Mouse (Mus musculus) myocyte (in vitro differentiated cells): Measurements from ENCODE around the gene Kif4. TPM values are rescaled to one million over a fixed set of nuclear protein-coding genes. Genes with fewer than 3 reads are reported as not detected.

Source experiments
- H3K27me3 ChIP-seq: one replicate; pipeline ENCODE4 v1.6.1; 2011; ENCODE audit not compliant: control insufficient read depth, insufficient read depth, insufficient read length
- H3K36me3 ChIP-seq: one replicate; pipeline ENCODE4 v1.6.1; 2011; ENCODE audit not compliant: control insufficient read depth, insufficient read depth
- H3K4me2 ChIP-seq: one replicate; pipeline ENCODE4 v1.6.1; 2011; ENCODE audit warnings: low read depth, control low read depth
- H3K4me3 ChIP-seq: one replicate; pipeline ENCODE4 v1.5.1; 2011; ENCODE audit warnings: mild to moderate bottlenecking, control low read depth, moderate library complexity
- H3K79me2 ChIP-seq: one replicate; pipeline ENCODE4 v1.6.1; 2011; ENCODE audit not compliant: control insufficient read depth, insufficient read depth
- H3ac ChIP-seq: one replicate; pipeline ENCODE4 v1.6.1; 2011; ENCODE audit not compliant: control insufficient read depth, insufficient read length
- CEBPB ChIP-seq: IDR thresholded peaks from 2 replicates; pipeline ENCODE4 v1.6.1; 2011; ENCODE audit warnings: mild to moderate bottlenecking, moderate library complexity; ENCODE audit not compliant: poor library complexity, insufficient read depth, severe bottlenecking
- E2F4 ChIP-seq: IDR thresholded peaks from one replicate; pipeline ENCODE4 v1.6.1; 2011; ENCODE audit warnings: mild to moderate bottlenecking, control low read depth, moderate library complexity; ENCODE audit not compliant: insufficient read depth
- MAX ChIP-seq: IDR thresholded peaks from one replicate; pipeline ENCODE4 v1.6.1; 2011; ENCODE audit warnings: low read depth, mild to moderate bottlenecking, control low read depth
- MYOD1 ChIP-seq, 3 experiments: IDR thresholded peaks; one replicate each; pipeline ENCODE4 v1.6.1; 2011; ENCODE audit warnings: control low read depth in 2 of 3, low read depth in 2 of 3, mild to moderate bottlenecking in 2 of 3, moderate library complexity in 1 of 3; ENCODE audit not compliant: insufficient read length in 2 of 3, control insufficient read depth in 1 of 3
- MYOG ChIP-seq, 3 experiments: IDR thresholded peaks; one replicate each; pipeline ENCODE4 v1.6.1; 2011; ENCODE audit warnings: control low read depth in 2 of 3, low read depth in 2 of 3, mild to moderate bottlenecking in 2 of 3; ENCODE audit not compliant: insufficient read length in 2 of 3, control insufficient read depth in 1 of 3, insufficient read depth in 1 of 3
- POLR2A ChIP-seq: IDR thresholded peaks from one replicate; pipeline ENCODE4 v1.6.1; 2011; ENCODE audit warnings: low read depth, mild to moderate bottlenecking, control low read depth, moderate library complexity; ENCODE audit not compliant: insufficient read length
- POLR2AphosphoS2 ChIP-seq: IDR thresholded peaks from one replicate; pipeline ENCODE4 v1.6.1; 2011; ENCODE audit warnings: low read depth, control low read depth; ENCODE audit not compliant: insufficient read length
- REST ChIP-seq: IDR thresholded peaks from one replicate; pipeline ENCODE4 v1.6.1; 2011; ENCODE audit warnings: mild to moderate bottlenecking, control low read depth, moderate library complexity; ENCODE audit not compliant: insufficient read depth, insufficient read length
- SRF ChIP-seq: IDR thresholded peaks from one replicate; pipeline ENCODE4 v1.6.1; 2011; ENCODE audit warnings: low read depth; ENCODE audit not compliant: control insufficient read depth, insufficient read length
- TCF12 ChIP-seq: IDR thresholded peaks from one replicate; pipeline ENCODE4 v1.6.1; 2011; ENCODE audit warnings: mild to moderate bottlenecking, control low read depth; ENCODE audit not compliant: poor library complexity, insufficient read depth, severe bottlenecking
- TCF3 ChIP-seq: IDR thresholded peaks from one replicate; pipeline ENCODE4 v1.6.1; 2011; ENCODE audit warnings: low read depth, control low read depth; ENCODE audit not compliant: insufficient read length
- USF1 ChIP-seq: IDR thresholded peaks from one replicate; pipeline ENCODE4 v1.6.1; 2011; ENCODE audit warnings: low read depth, mild to moderate bottlenecking, control low read depth, moderate library complexity
- polyA plus RNA-seq: library from polyadenylated mRNA; unstranded; fragments of >200 nt; fragmentation: generic; extraction: Trizol; gene quantifications from one replicate; pipeline ENCODE4 v1.2.1, GENCODE M21; 2012; ENCODE audit warnings: missing spikeins

Gene Kif4
- polyA plus RNA-seq: 4.5 TPM

GRCm38 (mm10) chrX:100625546-100625801 is at the start of gene Kif4:
Kif4 (plus strand) TSS chrX:100625737.
- Histone ChIP-seq H3K79me2 (peaks cover 43% of the 10 kb centered on the region), H3K4me3 (peak within 1 kb of the TSS; percentile 70), H3K36me3 (no peaks in the 10 kb centered on the region), H3K4me2 (peak within 1 kb of the TSS; percentile 56), H3K27me3 (no peaks in the 10 kb centered on the region), H3ac (peak within 1 kb of the TSS; percentile 70)
- no peak for TF ChIP-seq MAX
- TF ChIP-seq E2F4: no peak
- no peak for TF ChIP-seq CEBPB
- no peak for TF ChIP-seq MYOD1 (IDR thresholded peaks at IDR 0.05; ENCODE audit: control insufficient read depth in 1 of 3, insufficient read length in 2 of 3, low read depth in 2 of 3)
- no peak for TF ChIP-seq MYOG (IDR thresholded peaks at IDR 0.05; ENCODE audit: control insufficient read depth in 1 of 3, insufficient read depth in 1 of 3, insufficient read length in 2 of 3, low read depth in 2 of 3)
- no peak for TF ChIP-seq REST
- no peak for TF ChIP-seq TCF12
- TF ChIP-seq USF1: no peak
- no peak for TF ChIP-seq TCF3
- TF ChIP-seq SRF: no peak
- no peak for TF ChIP-seq POLR2AphosphoS2
- TF ChIP-seq POLR2A: no peak

GRCm38 (mm10) chrX:100594791-100595190 is 30.7 kb upstream of the Kif4 start, which contains the start of gene P2ry4:
P2ry4 (minus strand) TSS chrX:100594869.
- no peak within 1 kb of the TSS for H3K4me2 ChIP-seq
- H3K27me3 ChIP-seq: no peaks in the 10 kb centered on the region
- H3K79me2 ChIP-seq: no peaks in the 10 kb centered on the region
- TF ChIP-seq MYOD1 (IDR thresholded peaks at IDR 0.05; ENCODE audit: control insufficient read depth in 1 of 3, insufficient read length in 2 of 3, low read depth in 2 of 3) (no peak), TCF12 (no peak), MYOG (IDR thresholded peaks at IDR 0.05; ENCODE audit: control insufficient read depth in 1 of 3, insufficient read depth in 1 of 3, insufficient read length in 2 of 3, low read depth in 2 of 3) (no peak), POLR2A (no peak), CEBPB (no peak), MAX (no peak), USF1 (no peak), POLR2AphosphoS2 (no peak), SRF (no peak), E2F4 (no peak), REST (no peak), TCF3 (no peak)
- no peak within 1 kb of the TSS for H3K4me3 ChIP-seq
- H3K36me3 ChIP-seq: no peaks in the 10 kb centered on the region
- H3ac ChIP-seq: no peak within 1 kb of the TSS

GRCm38 (mm10) chrX:100597439-100597838 is 28.1 kb upstream of the Kif4 start:
- no peak for TF ChIP-seq MAX
- TF ChIP-seq SRF: no peak
- TF ChIP-seq REST: no peak
- no peak for TF ChIP-seq POLR2A
- Histone ChIP-seq H3K79me2 (no peaks in the 10 kb centered on the region), H3K36me3 (no peaks in the 10 kb centered on the region), H3ac (no peak overlapping the region), H3K4me2 (no peak overlapping the region), H3K4me3 (no peak overlapping the region), H3K27me3 (no peaks in the 10 kb centered on the region)

- Histone ChIP-seq H3K27me3 (no peaks in the 10 kb centered on the region), H3K4me3 (no peak overlapping the region), H3K79me2 (no peaks in the 10 kb centered on the region), H3K4me2 (no peak overlapping the region), H3ac (no peak overlapping the region), H3K36me3 (no peaks in the 10 kb centered on the region)
- TF ChIP-seq REST (no peak), POLR2A (no peak), SRF (no peak), MYOD1 (IDR thresholded peaks at IDR 0.05; ENCODE audit: control insufficient read depth in 1 of 3, insufficient read length in 2 of 3, low read depth in 2 of 3) (no peak), CEBPB (no peak), TCF12 (no peak), MAX (no peak), MYOG (IDR thresholded peaks at IDR 0.05; ENCODE audit: control insufficient read depth in 1 of 3, insufficient read depth in 1 of 3, insufficient read length in 2 of 3, low read depth in 2 of 3) (no peak), POLR2AphosphoS2 (no peak), USF1 (no peak), E2F4 (no peak), TCF3 (no peak)
These were observed 25.8 kb upstream of the Kif4 start for GRCm38 (mm10) chrX:100599755-100600154.

- TF ChIP-seq MYOD1 (IDR thresholded peaks at IDR 0.05; ENCODE audit: control insufficient read depth in 1 of 3, insufficient read length in 2 of 3, low read depth in 2 of 3) (no peak), REST (no peak), CEBPB (no peak), SRF (no peak), MAX (no peak), POLR2A (no peak), USF1 (no peak)
- Histone ChIP-seq H3K27me3 (no peaks in the 10 kb centered on the region), H3K4me3 (no peak within 1 kb of the TSS), H3K79me2 (no peaks in the 10 kb centered on the region), H3K36me3 (no peaks in the 10 kb centered on the region), H3ac (no peak within 1 kb of the TSS), H3K4me2 (no peak within 1 kb of the TSS)
These were observed 20.2 kb upstream of the Kif4 start, which contains the start of gene Arr3 for GRCm38 (mm10) chrX:100605314-100605713. Arr3 (plus strand) TSS chrX:100605497.
